Mouse (Mus musculus) stomach, postnatal 0 days (tissue): ENCODE measurements around the gene Cpt1c. TPM values are rescaled to one million over a fixed set of nuclear protein-coding genes. Genes with fewer than 3 reads are reported as not detected.

Experiments
- ATAC-seq: fragments of 200-750 bp; cut with Nextera tagmentation; 2 replicates; pipeline ENCODE4 v1.8.0; 2017; ENCODE audit not compliant: low FRiP score, low TSS enrichment
- DNase-seq: peaks from one replicate; pipeline ENCODE4 v3.0.0-alpha.2; 2016; ENCODE audit warnings: low spot score
- H3K27ac ChIP-seq: fragments of 300-500 bp; sonication (generic); replicated peaks from 2 replicates; pipeline ENCODE4 v1.5.1; 2014; ENCODE audit warnings: mild to moderate bottlenecking, control low read depth
- H3K27me3 ChIP-seq: fragments of 300-500 bp; sonication (generic); 2 replicates; pipeline ENCODE4 v1.6.1; 2014; ENCODE audit warnings: low read length; ENCODE audit not compliant: control insufficient read depth, insufficient read depth
- H3K36me3 ChIP-seq: fragments of 300-500 bp; sonication (generic); 2 replicates; pipeline ENCODE4 v1.6.1; 2014; ENCODE audit warnings: low read length, mixed read lengths; ENCODE audit not compliant: control insufficient read depth, insufficient read depth
- H3K4me1 ChIP-seq: fragments of 300-500 bp; sonication (generic); replicated peaks from 2 replicates; pipeline ENCODE4 v1.6.1; 2014; ENCODE audit warnings: antibody characterized with exemption; ENCODE audit not compliant: control insufficient read depth, insufficient read depth
- H3K4me2 ChIP-seq: fragments of 300-500 bp; sonication (generic); replicated peaks from 2 replicates; pipeline ENCODE4 v1.6.1; 2014; ENCODE audit warnings: low read depth, mild to moderate bottlenecking, control low read depth, moderate library complexity
- H3K4me3 ChIP-seq: fragments of 300-500 bp; sonication (generic); 2 replicates; pipeline ENCODE4 v1.5.1; 2014; ENCODE audit warnings: low read depth, low read length, control low read depth
- H3K9ac ChIP-seq: fragments of 300-500 bp; sonication (generic); 2 replicates; pipeline ENCODE4 v1.6.1; 2014; ENCODE audit warnings: mild to moderate bottlenecking, low read length, control low read depth, mixed read lengths
- H3K9me3 ChIP-seq: fragments of 300-500 bp; sonication (generic); 2 replicates; pipeline ENCODE4 v1.6.1; 2016; ENCODE audit warnings: low read length; ENCODE audit not compliant: control insufficient read depth
- CTCF ChIP-seq: IDR thresholded peaks from 2 replicates; pipeline ENCODE4 v1.5.1; 2016; ENCODE audit warnings: antibody characterized with exemption, low read depth, mild to moderate bottlenecking, moderate library complexity
- EP300 ChIP-seq: optimal IDR thresholded peaks from 2 replicates; pipeline ENCODE3; 2016; ENCODE audit warnings: antibody characterized with exemption
- WGBS: fragments of 180-500 bp; shearing (Covaris S2); extraction: QIAGEN DNeasy Blood & Tissue Kit; methylation state at CpG from one replicate; pipeline ENCODE4 v1.1.7; 2014; 5-methylcytosine and 5-hydroxymethylcytosine counted together
- polyA plus RNA-seq: library from polyadenylated mRNA; unstranded; fragments of >200 nt; fragmentation: Nextera tagmentation; extraction: Ambion mirVana; gene quantifications from 2 replicates; pipeline ENCODE4 v1.2.1, GENCODE M21; 2015

Cpt1c gene
- polyA plus RNA-seq, 1 experiment from 2014 or later, result 5.6 TPM

DNA sequence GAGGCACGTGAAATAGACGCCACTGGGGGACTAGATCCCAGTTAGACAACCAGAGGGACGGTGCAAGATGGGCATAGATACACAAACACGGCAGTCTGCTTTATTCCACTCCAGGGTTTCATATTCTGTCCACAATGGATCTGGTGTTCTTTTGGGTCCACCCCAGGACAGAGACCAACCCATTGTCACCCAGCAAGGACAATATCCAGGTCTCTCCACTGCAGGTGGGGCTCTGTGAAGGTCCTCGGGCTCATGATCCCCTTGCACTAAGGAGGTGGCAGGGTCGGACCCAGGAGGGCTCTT is 417 bp upstream of the Cpt1c start:
- Histone ChIP-seq H3K27me3 (no peaks in the 10 kb centered on the region), H3K9ac (0 out of 2 replicates have a peak overlapping the region, but pooled peaks have one; percentile 9), H3K4me3 (no peak overlapping the region), H3K27ac (no peak overlapping the region; the same call in 1 of the 2 replicates), H3K9me3 (no peaks in the 10 kb centered on the region), H3K36me3 (peaks cover 15% of the 10 kb centered on the region), H3K4me1 (no peaks in the 10 kb centered on the region), H3K4me2 (no peak overlapping the region)
- DNase-seq, result no peak
- no peak for TF ChIP-seq EP300
- no peak for TF ChIP-seq CTCF
- no peak for ATAC-seq
- 14% methylated on average over 6 of the region's 6 CpGs for WGBS

DNA sequence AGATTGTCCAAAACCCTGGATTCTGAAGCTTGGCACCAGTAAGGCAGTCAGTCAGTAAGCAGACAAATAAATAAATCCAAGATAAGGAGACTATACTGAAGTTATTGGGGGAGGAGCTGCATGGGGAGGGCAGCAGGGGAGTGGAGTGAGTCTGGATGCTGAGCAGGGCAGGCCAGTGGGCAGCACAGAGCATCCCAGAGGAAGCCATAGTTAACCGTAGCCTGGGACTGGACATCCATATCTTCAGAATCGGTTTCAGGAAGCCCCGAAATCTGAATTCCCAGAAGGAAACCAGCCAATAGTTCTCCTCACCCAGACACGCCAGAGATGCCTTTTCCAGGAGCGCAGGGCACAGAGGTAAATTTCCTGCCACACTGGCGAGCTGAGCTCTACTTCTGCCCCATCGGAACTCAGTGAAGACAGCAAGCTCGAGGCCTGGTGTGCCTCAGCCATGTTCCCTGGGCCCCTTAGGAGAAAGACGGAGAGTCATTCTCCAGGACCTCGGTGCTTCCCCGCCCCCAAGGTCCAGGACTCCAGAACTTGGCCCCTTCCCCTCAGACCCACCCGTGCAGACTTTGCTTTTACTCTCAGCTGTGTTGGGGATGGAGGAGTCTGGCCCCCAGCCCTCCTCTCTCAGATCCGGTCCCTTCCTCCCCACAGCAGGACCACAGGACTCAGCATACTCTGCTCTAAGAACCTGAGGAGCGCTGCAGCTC is 1.1 kb downstream of the Cpt1c start:
- no peak for DNase-seq
- Histone ChIP-seq H3K27me3 (no peaks in the 10 kb centered on the region), H3K27ac (0 out of 2 replicates have a peak overlapping the region, but pooled peaks have one; percentile 40), H3K9ac (peak overlapping the region; percentile 51), H3K4me3 (peak overlapping the region; percentile 46), H3K36me3 (peaks cover 10% of the 10 kb centered on the region), H3K9me3 (no peaks in the 10 kb centered on the region), H3K4me1 (no peaks in the 10 kb centered on the region), H3K4me2 (peak overlapping the region; percentile 56)
- 41% methylated on average over 14 of the region's 14 CpGs for WGBS
- no peak for TF ChIP-seq EP300
- no peak for TF ChIP-seq CTCF
- ATAC-seq, result no peak

GRCm38 (mm10) chr7:44971142-44971541 is 3.5 kb downstream of the Cpt1c start:
- H3K4me2 ChIP-seq, result peak overlapping the region; percentile 81
- H3K4me1 ChIP-seq, result no peaks in the 10 kb centered on the region
- H3K27ac ChIP-seq, result no peak overlapping the region; the same call in 1 of the 2 replicates
- DNase-seq, result no peak
- no peak for ATAC-seq
- H3K36me3 ChIP-seq, result 0 out of 2 replicates have a peak, but pooled peaks cover 2% of the 10 kb centered on the region
- H3K4me3 ChIP-seq, result no peak overlapping the region
- no peaks in the 10 kb centered on the region for H3K27me3 ChIP-seq
- H3K9ac ChIP-seq, result no peak overlapping the region; the same call in 1 of the 2 replicates
- TF ChIP-seq EP300 (no peak), CTCF (no peak)
- 43% methylated on average over 7 of the region's 7 CpGs for WGBS
- H3K9me3 ChIP-seq, result no peaks in the 10 kb centered on the region

- WGBS, result under 1% methylated on average over 36 of the region's 36 CpGs
- TF ChIP-seq EP300, result no peak
- no peak for TF ChIP-seq CTCF
- Histone ChIP-seq H3K4me2 (peak overlapping the region; percentile 81), H3K4me1 (no peaks in the 10 kb centered on the region), H3K9ac (peak overlapping the region; percentile 64), H3K27ac (peak overlapping the region; percentile 69), H3K4me3 (peak overlapping the region; percentile 48), H3K9me3 (no peaks in the 10 kb centered on the region), H3K27me3 (no peaks in the 10 kb centered on the region), H3K36me3 (0 out of 2 replicates have a peak, but pooled peaks cover 2% of the 10 kb centered on the region)
- DNase-seq (peak; percentile 87), ATAC-seq (peak; percentile 92)
Observed at GRCm38 (mm10) chr7:44970231-44970691, 4.4 kb downstream of the Cpt1c start.

DNA sequence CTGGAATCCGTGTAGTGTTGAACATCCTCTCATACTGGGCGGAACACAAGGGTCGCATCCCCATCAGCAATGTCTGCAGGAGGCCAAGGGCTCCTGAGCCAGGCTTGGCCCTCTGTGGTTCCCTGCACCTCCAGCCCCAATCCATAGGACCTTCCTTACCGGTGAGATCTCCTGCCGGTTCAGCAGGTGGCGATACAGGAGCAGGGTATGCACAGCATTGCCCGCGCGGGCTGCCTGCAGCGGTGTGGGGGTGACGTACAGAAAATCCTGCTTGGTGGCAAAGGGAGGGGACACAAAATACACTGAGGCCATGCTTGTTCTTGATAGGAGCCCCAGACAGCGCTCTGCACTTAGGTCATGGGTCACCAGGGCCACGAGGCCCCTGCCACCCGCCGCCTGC is 8.0 kb downstream of the Cpt1c start:
- TF ChIP-seq CTCF (peak; percentile 54), EP300 (no peak)
- 59% methylated on average over 15 of the region's 15 CpGs for WGBS
- no peaks in the 10 kb centered on the region; the same call in 1 of the 2 replicates for H3K4me1 ChIP-seq
- ATAC-seq (peak; percentile 19; the same call in 1 of the 2 replicates), DNase-seq (peak; percentile 64)
- H3K36me3 ChIP-seq, result 0 out of 2 replicates have a peak, but pooled peaks cover 2% of the 10 kb centered on the region
- no peak overlapping the region for H3K9ac ChIP-seq
- no peak overlapping the region for H3K4me2 ChIP-seq
- H3K27me3 ChIP-seq, result no peaks in the 10 kb centered on the region
- H3K9me3 ChIP-seq, result no peaks in the 10 kb centered on the region
- no peak overlapping the region for H3K27ac ChIP-seq
- no peak overlapping the region for H3K4me3 ChIP-seq

GRCm38 (mm10) chr7:44965975-44966374 is 8.7 kb downstream of the Cpt1c start:
- TF ChIP-seq CTCF (peak; percentile 47), EP300 (no peak)
- H3K4me3 ChIP-seq, result no peak overlapping the region
- H3K4me1 ChIP-seq, result no peaks in the 10 kb centered on the region; the same call in 1 of the 2 replicates
- peak; percentile 28 for DNase-seq
- no peaks in the 10 kb centered on the region for H3K9me3 ChIP-seq
- ATAC-seq, result no peak
- no peak overlapping the region for H3K4me2 ChIP-seq
- 0 out of 2 replicates have a peak, but pooled peaks cover 2% of the 10 kb centered on the region for H3K36me3 ChIP-seq
- no peak overlapping the region for H3K9ac ChIP-seq
- 77% methylated on average over 7 of the region's 7 CpGs for WGBS
- no peaks in the 10 kb centered on the region for H3K27me3 ChIP-seq
- no peak overlapping the region for H3K27ac ChIP-seq
